In genomic region chr14:79661005-79661917, GRCm38 (mm10) we compare ENCODE assay signal across 8 mouse cellular contexts. TPM values are rescaled to one million over a fixed set of nuclear protein-coding genes. Genes with fewer than 3 reads are reported as not detected.
DNase-seq lines count a peak whose midpoint lies in the region; ATAC-seq lines count a peak whose summit lies in the region.

No protein-coding gene starts in this region.

- H3K27me3 ChIP-seq in forebrain, embryonic 13.5 days = 0 out of 2 replicates have a peak, but pooled peaks cover 7% of the 10 kb centered on the region

- H3K9ac ChIP-seq in forebrain, embryonic 13.5 days = peak overlapping the region; percentile 40

- H3K36me3 ChIP-seq in forebrain, embryonic 13.5 days (ENCODE audit: poor library complexity, severe bottlenecking) = no peaks in the 10 kb centered on the region

- H3K27ac ChIP-seq in forebrain, embryonic 13.5 days = no peak overlapping the region

- intact Hi-C loops in heart, postnatal 14 days (cut with DNase I) = loop anchor here (5.0 to 10.0 kb wide), 2 partner anchors 44 to 266 kb away; partner anchors contain the start of genes Mtrf1 and Naa16

- peak overlapping the region; percentile 25 for H3K4me3 ChIP-seq in forebrain, embryonic 13.5 days

- H3K4me2 ChIP-seq in forebrain, embryonic 13.5 days = peak overlapping the region; percentile 59

- ATAC-seq in forebrain, embryonic 13.5 days = peak; percentile 71; the same call in 1 of the 2 replicates

- WGBS in forebrain, embryonic 13.5 days = 17% methylated on average over 33 of the region's 33 CpGs

- DNase-seq in MEL-GATA-1-ER (ENCODE audit: extremely low read depth, low read depth) = peak; percentile 3
- peak; percentile 13 for DNase-seq in c-Kit-positive CD71-positive TER-119-positive erythroid progenitor cells, embryonic 14.5 days (ENCODE audit: low spot score)
- DNase-seq in heart, postnatal 14 days = peak; percentile 66 to 75
- peak; percentile 78 to 84 for DNase-seq in kidney, postnatal 4 days
- DNase-seq in lung, postnatal 36 days = peak; percentile 76
- peak; percentile 83 for DNase-seq in ovary, postnatal 36 days (ENCODE audit: low spot score)
- DNase-seq in urinary bladder, adult 18-20 months (ENCODE audit: low spot score in 2 of 2) = peak; percentile 45 to 70

- H3K9me3 ChIP-seq in forebrain, embryonic 13.5 days (replicated peaks) = no peaks in the 10 kb centered on the region

- peaks cover 23% of the 10 kb centered on the region for H3K4me1 ChIP-seq in forebrain, embryonic 13.5 days

RNA-seq across cellular contexts. Expression of gene Cnmd, which starts 0.7 kb away (rescaled TPM):
- 0.66 and 2.0 TPM in 2 replicates for polyA plus RNA-seq in forebrain, embryonic 13.5 days (2015; fragmentation: Nextera tagmentation; extraction: Ambion mirVana)
- under 1 TPM; 0.24 to 0.74 TPM for total RNA-seq in heart, postnatal 14 days (2021)

Comparison
In these comparisons a context has a peak if more than half of its experiments do, and no peak if none do; other contexts are left out.
1. DNase-seq: peak in every context shown above with its lines; median percentile 83 in ovary, postnatal 36 days; 81 in kidney, postnatal 4 days; 76 in lung, postnatal 36 days; 70 in heart, postnatal 14 days; 58 in urinary bladder, adult 18-20 months; 13 in c-Kit-positive CD71-positive TER-119-positive erythroid progenitor cells, embryonic 14.5 days; 3 in MEL-GATA-1-ER.